Mouse (Mus musculus) lung, postnatal 0 days (tissue): Measurements from ENCODE around the gene Frmd4a. TPM values are rescaled to one million over a fixed set of nuclear protein-coding genes. Genes with fewer than 3 reads are reported as not detected.

Source experiments
- ATAC-seq: fragments of 200-750 bp; cut with Nextera tagmentation; 2 replicates; pipeline ENCODE4 v1.8.0; 2017; ENCODE audit warnings: moderate library complexity
- DNase-seq: peaks from one replicate; pipeline ENCODE4 v3.0.0-alpha.2; 2016; ENCODE audit warnings: low spot score
- H3K27ac ChIP-seq: fragments of 300-500 bp; sonication (generic); 2 replicates; pipeline ENCODE4 v1.5.1; 2014; ENCODE audit warnings: antibody characterized with exemption, mild to moderate bottlenecking, low read length, mixed read lengths
- H3K27me3 ChIP-seq: fragments of 300-500 bp; sonication (generic); replicated peaks from 2 replicates; pipeline ENCODE4 v1.6.1; 2014; ENCODE audit warnings: low read length, mixed read lengths; ENCODE audit not compliant: insufficient read depth
- H3K36me3 ChIP-seq: fragments of 300-500 bp; sonication (generic); 2 replicates; pipeline ENCODE4 v1.6.1; 2014; ENCODE audit warnings: low read length, mixed read lengths; ENCODE audit not compliant: insufficient read depth
- H3K4me1 ChIP-seq: fragments of 300-500 bp; sonication (generic); 2 replicates; pipeline ENCODE4 v1.6.1; 2014; ENCODE audit warnings: antibody characterized with exemption, low read depth, low read length, mixed read lengths; ENCODE audit not compliant: insufficient read depth
- H3K4me2 ChIP-seq: fragments of 300-500 bp; sonication (generic); replicated peaks from 2 replicates; pipeline ENCODE4 v1.6.1; 2014; ENCODE audit warnings: low read depth, mild to moderate bottlenecking, low read length, moderate library complexity, mixed read lengths
- H3K4me3 ChIP-seq: fragments of 300-500 bp; sonication (generic); 2 replicates; pipeline ENCODE4 v1.5.1; 2014; ENCODE audit warnings: low read depth, low read length
- H3K9ac ChIP-seq: fragments of 300-500 bp; sonication (generic); replicated peaks from 2 replicates; pipeline ENCODE4 v1.6.1; 2014; ENCODE audit warnings: low read depth, mild to moderate bottlenecking
- H3K9me3 ChIP-seq: fragments of 300-500 bp; sonication (generic); 2 replicates; pipeline ENCODE4 v1.6.1; 2016; ENCODE audit warnings: low read length, mixed read lengths
- CTCF ChIP-seq: IDR thresholded peaks from 2 replicates; pipeline ENCODE4 v1.5.1; 2016; ENCODE audit warnings: antibody characterized with exemption, mild to moderate bottlenecking
- EP300 ChIP-seq: IDR thresholded peaks from 2 replicates; pipeline ENCODE4 v1.6.1; 2016; ENCODE audit warnings: antibody characterized with exemption, mild to moderate bottlenecking, control low read depth
- WGBS: fragments of 180-500 bp; shearing (Covaris S2); extraction: QIAGEN DNeasy Blood & Tissue Kit; methylation state at CpG from one replicate; pipeline ENCODE4 v1.1.7; 2014; 5-methylcytosine and 5-hydroxymethylcytosine counted together
- polyA plus RNA-seq: library from polyadenylated mRNA; unstranded; fragments of >200 nt; fragmentation: Nextera tagmentation; extraction: Ambion mirVana; gene quantifications from 2 replicates; pipeline ENCODE4 v1.2.1, GENCODE M21; 2015

The Frmd4a gene
- polyA plus RNA-seq, 1 experiment from 2014 or later: 15.8 TPM

GRCm38 (mm10) chr2:4480180-4480579 is 462.7 kb downstream of the Frmd4a start:
- Histone ChIP-seq H3K9me3 (no peaks in the 10 kb centered on the region), H3K9ac (no peak overlapping the region), H3K4me3 (no peak overlapping the region), H3K27ac (no peak overlapping the region), H3K4me2 (no peak overlapping the region), H3K4me1 (no peaks in the 10 kb centered on the region; the same call in 1 of the 2 replicates), H3K27me3 (no peaks in the 10 kb centered on the region), H3K36me3 (no peaks in the 10 kb centered on the region)
- WGBS: 66% methylated on average over 5 of the region's 5 CpGs
- peak; percentile 73 for ATAC-seq
- no peak for TF ChIP-seq EP300
- TF ChIP-seq CTCF: no peak
- DNase-seq: peak; percentile 49

DNA sequence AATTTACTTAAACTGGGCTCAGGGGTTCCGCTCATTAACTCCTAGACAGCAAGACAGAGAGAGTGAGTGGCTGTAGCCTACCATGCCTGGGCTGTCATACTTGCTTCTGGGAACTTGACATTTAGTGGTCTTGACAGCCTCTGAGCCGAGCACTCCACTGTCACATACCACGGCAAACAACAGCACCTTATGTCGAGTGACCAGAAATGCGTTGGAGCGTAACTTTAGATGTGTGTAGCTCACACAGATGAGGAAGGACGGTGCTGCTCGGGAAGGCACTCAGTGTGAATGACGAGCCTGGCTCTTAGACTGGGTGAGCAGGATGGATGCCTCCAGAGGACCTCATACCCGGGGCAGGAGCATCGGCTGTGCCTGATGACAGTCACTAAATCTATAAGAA is 463.6 kb downstream of the Frmd4a start:
- Histone ChIP-seq H3K9me3 (no peaks in the 10 kb centered on the region), H3K4me3 (no peak overlapping the region), H3K4me1 (no peaks in the 10 kb centered on the region; the same call in 1 of the 2 replicates), H3K27me3 (no peaks in the 10 kb centered on the region), H3K27ac (no peak overlapping the region), H3K36me3 (no peaks in the 10 kb centered on the region), H3K4me2 (no peak overlapping the region), H3K9ac (no peak overlapping the region)
- ATAC-seq: no peak
- DNase-seq: no peak
- TF ChIP-seq CTCF (no peak), EP300 (no peak)
- WGBS: 62% methylated on average over 11 of the region's 11 CpGs

- ATAC-seq (no peak), DNase-seq (no peak)
- WGBS: 89% methylated on average over 5 of the region's 5 CpGs
- no peaks in the 10 kb centered on the region for H3K4me1 ChIP-seq
- H3K27ac ChIP-seq: no peak overlapping the region
- H3K36me3 ChIP-seq: no peaks in the 10 kb centered on the region
- TF ChIP-seq EP300 (no peak), CTCF (no peak)
- H3K9me3 ChIP-seq: no peaks in the 10 kb centered on the region
- no peak overlapping the region for H3K4me2 ChIP-seq
- H3K4me3 ChIP-seq: no peak overlapping the region
- no peak overlapping the region for H3K9ac ChIP-seq
- H3K27me3 ChIP-seq: no peaks in the 10 kb centered on the region
Measured at GRCm38 (mm10) chr2:4486185-4486584, 468.7 kb downstream of the Frmd4a start.

DNA sequence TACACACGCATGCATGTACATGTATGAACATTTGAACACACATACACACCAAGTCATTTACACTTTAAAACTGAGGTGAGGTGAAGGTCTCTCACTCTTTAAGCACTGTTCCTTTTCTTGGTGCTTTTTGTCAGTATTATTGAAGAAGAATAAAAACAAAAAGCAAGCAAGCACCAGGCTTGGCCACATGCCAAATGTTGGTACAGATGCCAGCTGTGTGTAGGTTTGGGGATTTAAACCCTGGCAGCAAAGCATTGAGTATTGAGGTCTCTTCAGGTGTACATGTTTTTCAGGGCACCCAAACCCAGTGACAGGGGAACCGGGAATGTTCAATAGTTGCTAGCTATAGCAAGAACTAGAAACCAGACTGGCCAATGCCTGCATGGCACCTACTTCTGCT is 469.8 kb downstream of the Frmd4a start:
- no peak overlapping the region for H3K27ac ChIP-seq
- 94% methylated on average over 2 of the region's 2 CpGs for WGBS
- no peaks in the 10 kb centered on the region for H3K36me3 ChIP-seq

GRCm38 (mm10) chr2:4490845-4491244 is 473.3 kb downstream of the Frmd4a start:
- Histone ChIP-seq H3K4me1 (no peaks in the 10 kb centered on the region), H3K36me3 (no peaks in the 10 kb centered on the region), H3K9me3 (no peaks in the 10 kb centered on the region), H3K27ac (no peak overlapping the region), H3K4me2 (no peak overlapping the region), H3K9ac (no peak overlapping the region), H3K4me3 (no peak overlapping the region), H3K27me3 (no peaks in the 10 kb centered on the region)
- ATAC-seq (no peak), DNase-seq (no peak)
- TF ChIP-seq EP300 (no peak), CTCF (no peak)
- 76% methylated on average over 5 of the region's 5 CpGs for WGBS

More for the DNA sequence above, 469.8 kb downstream of the Frmd4a start:
- no peak for TF ChIP-seq CTCF
- no peak for TF ChIP-seq EP300
- H3K27me3 ChIP-seq: no peaks in the 10 kb centered on the region
- H3K4me1 ChIP-seq: no peaks in the 10 kb centered on the region
- ATAC-seq: no peak
- no peak overlapping the region for H3K4me3 ChIP-seq
- no peak overlapping the region for H3K9ac ChIP-seq
- DNase-seq: no peak
- no peaks in the 10 kb centered on the region for H3K9me3 ChIP-seq
- no peak overlapping the region for H3K4me2 ChIP-seq

- Histone ChIP-seq H3K4me2 (peak overlapping the region; percentile 12; the same call in 1 of the 2 replicates), H3K27ac (no peak overlapping the region), H3K9me3 (no peaks in the 10 kb centered on the region), H3K4me1 (no peaks in the 10 kb centered on the region), H3K36me3 (no peaks in the 10 kb centered on the region), H3K4me3 (no peak overlapping the region), H3K9ac (no peak overlapping the region), H3K27me3 (no peaks in the 10 kb centered on the region)
- WGBS: 31% methylated on average over 20 of the region's 20 CpGs
- ATAC-seq (peak; percentile 75), DNase-seq (peak; percentile 91)
- TF ChIP-seq CTCF (peak; percentile 94), EP300 (no peak)
Measured at GRCm38 (mm10) chr2:4492485-4493481, 475.3 kb downstream of the Frmd4a start.
